Mouse (Mus musculus): ENCODE measurements around the gene Stab1.

Gene Stab1

GRCm38 (mm10) chr14:31194441-31194840 lies 26.0 kb upstream of the Stab1 start:
- DNase-seq, result no peak

- DNase-seq, result no peak
These were observed 25.4 kb upstream of the Stab1 start for GRCm38 (mm10) chr14:31193791-31194190.

DNA sequence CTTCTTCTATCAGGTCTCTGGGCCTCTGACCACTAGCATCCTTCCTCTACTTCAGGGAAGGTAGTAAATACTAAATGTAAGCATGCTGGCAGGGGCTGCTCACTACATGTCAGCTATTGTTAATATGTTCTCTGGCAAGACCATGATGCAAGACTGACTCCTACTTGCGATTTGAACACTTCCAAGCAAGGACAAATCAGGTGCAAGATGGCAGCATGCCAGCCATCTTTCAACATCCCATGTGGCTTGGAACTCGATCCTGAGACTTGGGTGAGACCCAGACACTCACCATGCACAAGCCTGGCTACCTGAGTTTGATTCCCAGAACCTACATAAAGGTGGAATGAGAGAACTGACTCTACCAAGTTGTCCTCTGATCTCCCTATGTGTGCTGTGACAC lies 23.5 kb upstream of the Stab1 start:
- no peak for DNase-seq

GRCm38 (mm10) chr14:31189348-31189747 lies 20.9 kb upstream of the Stab1 start:
- DNase-seq, result no peak

GRCm38 (mm10) chr14:31188771-31189181 lies 20.3 kb upstream of the Stab1 start:
- DNase-seq, result no peak

- no peak for DNase-seq
These were observed 18.2 kb upstream of the Stab1 start for GRCm38 (mm10) chr14:31186656-31187055.

GRCm38 (mm10) chr14:31184195-31184594 lies 15.8 kb upstream of the Stab1 start:
- DNase-seq, result no peak

DNA sequence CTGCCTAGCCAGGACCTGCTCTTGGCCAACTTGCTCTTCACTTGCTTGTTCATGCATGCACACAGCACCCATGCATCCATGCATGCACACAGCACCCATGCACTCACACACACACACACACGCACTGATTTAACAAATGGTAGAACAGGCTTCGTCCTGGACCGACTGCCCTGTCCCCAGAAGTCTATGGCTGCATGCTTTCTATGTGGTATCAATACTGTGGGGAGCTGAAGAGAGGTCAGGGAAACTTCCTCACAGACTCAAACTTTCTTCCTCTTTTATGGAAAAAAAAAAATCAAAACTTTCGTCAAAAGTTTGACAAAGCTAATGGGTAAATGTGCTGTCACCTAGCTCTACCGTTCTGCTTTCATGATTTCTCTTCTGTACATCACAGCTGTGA lies 15.1 kb upstream of the Stab1 start:
- DNase-seq, result no peak

GRCm38 (mm10) chr14:31182786-31183290 lies 14.4 kb upstream of the Stab1 start:
- no peak for DNase-seq

DNA sequence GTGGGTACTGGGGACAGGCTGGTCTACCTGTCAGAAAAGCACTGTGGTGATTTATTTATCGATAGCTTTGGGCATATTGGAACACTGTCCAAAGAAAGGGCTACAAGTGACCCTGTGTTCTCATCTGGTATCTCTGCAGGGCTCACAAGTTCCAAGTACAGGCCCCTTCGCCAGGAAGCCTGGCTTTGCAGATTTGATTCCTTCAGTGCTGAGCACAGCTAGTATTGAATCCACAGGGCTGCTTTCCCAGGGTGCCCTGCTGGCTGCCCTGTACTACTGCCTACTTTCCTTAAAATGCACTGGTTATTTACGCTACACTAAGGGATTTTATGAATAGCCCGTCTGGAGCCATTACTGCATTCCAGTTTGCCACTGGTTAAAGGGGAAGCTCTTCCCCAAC lies 13.1 kb upstream of the Stab1 start:
- DNase-seq, result no peak

GRCm38 (mm10) chr14:31179677-31180365 lies 11.4 kb upstream of the Stab1 start:
- no peak for DNase-seq

DNA sequence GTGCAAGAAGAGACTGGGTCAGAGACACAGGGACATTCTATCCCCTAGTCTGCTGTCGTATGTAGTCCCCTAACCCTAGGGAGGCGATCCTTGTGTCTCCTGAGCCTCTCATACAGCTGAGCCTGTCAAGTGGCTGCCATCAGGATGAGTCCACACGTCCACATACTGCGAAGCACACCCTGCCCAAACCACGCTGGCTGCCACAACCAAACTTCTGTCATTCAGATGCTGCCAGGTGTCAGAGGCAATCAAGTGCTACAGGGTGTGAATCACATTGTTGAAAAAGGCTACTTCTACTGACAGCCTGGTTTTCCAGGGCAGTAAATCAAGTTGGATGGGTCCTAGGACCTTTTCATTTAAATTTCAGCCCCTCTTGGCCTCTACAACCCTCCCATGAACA lies 9.3 kb upstream of the Stab1 start:
- DNase-seq, result no peak

GRCm38 (mm10) chr14:31177287-31177686 lies 8.8 kb upstream of the Stab1 start:
- no peak for DNase-seq

DNA sequence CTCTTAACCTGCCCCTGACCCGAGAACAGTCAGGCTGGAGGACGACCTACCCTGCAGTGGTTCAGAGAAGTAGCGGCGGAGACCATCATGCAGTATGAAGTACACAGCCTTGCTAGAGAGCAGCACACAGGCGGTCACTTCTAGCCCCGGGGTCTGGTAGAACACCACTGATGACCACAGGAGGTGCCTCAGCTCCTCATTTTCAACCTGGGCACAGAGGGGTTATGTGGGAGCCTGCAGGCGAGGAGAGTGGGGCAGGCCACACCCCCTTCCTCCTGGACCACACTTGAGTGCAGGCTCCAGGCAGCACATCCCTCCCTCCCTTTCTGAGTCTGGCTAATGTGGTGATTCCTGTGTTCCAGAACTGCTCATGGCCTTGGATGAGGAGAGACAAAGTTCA lies 5.1 kb upstream of the Stab1 start:
- DNase-seq, result no peak

DNA sequence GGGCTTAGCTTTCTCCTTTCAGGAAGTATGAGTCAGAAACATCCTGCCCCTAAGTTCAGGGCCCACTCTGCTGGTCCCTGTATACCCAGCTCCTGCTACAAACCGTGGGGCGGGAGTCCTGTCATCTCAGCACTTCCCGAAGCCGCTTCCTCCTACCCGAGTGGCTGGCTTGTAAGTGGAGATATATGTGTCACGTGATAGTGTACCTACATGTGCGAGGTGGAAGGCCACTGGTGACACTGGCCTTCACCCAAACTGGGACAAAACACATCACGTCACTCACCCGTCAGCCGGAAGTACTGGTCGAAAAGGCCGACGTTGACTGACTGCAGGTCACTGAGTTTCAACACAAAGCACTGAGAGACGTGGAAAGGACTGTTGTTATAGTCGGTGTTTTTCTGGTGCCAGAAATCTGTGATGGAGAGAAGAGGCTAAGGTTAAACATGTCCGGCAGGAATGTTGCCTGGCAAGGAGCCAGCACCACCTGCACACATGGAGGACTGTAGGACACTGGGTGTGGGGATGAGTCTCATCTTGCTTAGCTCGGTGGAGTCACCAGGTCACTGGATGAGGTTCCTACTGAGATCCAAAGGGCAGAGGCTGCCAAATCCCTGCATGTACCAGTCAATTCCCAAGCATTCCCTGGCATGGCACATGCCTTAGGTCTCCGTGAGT lies 4.5 kb upstream of the Stab1 start:
- no peak for DNase-seq

GRCm38 (mm10) chr14:31171821-31172220 lies 3.4 kb upstream of the Stab1 start:
- no peak for DNase-seq

GRCm38 (mm10) chr14:31171386-31171785 lies 2.9 kb upstream of the Stab1 start:
- DNase-seq, result no peak

DNA sequence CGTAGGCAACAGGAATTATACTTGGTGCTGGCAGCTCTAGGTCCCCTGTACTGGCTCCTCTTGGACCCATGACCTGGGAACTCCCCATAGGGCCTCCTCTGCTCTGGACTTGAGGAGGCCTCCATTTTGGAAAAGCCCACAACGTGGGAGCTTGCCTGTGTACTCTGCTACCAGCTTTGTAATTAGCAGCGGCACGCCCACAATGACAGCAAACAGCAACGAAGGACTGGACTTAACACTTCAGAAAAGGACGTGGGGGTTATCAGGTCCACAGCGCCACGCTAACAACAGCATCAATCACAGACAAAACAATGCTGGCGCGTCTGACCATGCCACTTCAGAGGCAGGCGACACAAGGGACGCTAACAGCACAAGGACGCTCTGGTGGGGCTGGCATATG lies 2.5 kb upstream of the Stab1 start:
- DNase-seq, result no peak

DNA sequence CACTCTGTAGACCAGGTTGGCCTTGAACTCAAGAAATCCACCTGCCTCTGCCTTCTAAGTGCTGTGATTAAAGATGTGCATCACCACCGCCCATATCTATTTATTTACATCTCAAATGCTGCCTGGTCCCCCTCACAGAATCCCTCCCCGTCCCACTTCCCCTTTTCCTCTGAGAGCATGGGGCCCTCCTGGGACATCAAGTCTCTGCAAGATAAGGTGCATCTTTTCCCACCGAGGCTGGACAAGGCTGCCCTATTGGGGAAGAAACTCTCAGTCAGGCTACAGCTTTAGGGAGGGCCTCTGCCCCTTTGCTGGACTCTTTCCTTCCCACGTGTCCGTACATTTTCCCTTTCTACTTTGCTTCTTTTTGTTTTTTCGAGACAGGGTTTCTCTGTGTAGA lies 1.1 kb upstream of the Stab1 start:
- no peak for DNase-seq

DNA sequence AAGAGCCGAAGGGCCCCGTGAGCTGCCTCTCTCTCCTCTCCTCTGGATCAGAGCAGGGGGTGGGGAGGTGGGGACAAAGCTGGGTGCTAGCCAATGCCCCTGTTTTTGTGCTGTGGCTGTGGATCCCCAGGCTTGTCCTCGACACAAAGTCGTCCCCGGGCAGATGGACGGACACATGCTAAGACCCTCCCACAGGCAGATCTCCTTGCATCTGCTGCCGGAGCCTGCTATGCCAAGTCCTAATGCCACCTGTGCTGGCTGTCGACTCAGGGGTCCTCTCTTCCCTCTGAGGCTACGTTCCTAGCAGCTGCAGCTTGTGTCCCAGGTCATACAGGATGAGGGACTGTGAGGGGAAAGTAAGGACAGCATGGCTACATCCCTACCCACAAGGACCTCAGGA lies 1.6 kb downstream of the Stab1 start:
- no peak for DNase-seq

DNA sequence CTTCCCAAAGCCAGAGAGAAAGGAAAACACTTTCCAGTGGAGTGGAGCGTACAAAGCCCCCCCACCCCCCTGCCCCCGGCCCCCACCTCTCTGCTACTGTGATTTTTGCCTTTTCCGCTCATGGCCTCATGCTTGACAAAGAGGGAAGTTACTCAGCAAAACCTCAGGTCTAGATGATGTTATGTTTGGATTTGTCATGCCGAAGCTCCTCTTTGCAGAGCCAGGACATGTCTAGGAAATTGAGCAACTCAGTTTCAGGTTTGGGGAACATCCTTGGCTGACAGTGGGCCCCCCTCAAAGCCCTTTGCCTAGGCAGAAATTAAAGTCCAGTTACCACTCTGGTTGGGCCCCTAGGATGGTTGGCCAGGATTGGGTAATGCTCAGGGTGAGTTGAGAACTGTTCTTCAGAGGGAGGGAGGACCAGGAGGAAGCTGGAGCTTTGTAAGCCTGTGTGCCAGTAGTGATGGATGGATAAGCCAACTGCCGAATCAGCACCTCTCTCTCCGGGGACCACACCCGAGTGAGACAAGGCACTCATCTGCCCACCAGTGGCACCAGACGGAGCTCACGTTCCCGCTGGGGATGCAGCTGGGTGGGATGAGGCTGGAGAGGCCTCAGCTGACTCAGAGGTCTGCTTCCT lies 2.3 kb downstream of the Stab1 start:
- no peak for DNase-seq

DNA sequence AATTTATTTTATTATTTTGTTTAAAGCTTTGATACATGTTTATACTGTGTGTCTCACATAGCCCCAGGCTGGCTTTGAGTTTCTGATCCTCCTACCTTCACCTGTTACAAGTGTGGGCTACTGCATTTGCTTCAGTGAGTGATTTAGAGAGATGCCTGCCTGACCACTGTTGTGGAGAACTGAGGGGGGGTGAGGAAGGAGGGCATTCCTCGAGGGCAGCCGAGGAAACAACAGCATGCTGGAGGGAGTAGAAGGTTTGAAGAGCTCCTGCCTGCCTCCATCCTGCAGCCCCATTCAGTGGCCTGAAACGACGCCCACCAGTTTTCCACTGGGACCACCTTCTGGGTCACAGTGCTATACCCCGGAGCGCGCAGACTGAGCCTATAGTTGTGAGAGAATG lies 3.0 kb downstream of the Stab1 start:
- DNase-seq, result no peak

GRCm38 (mm10) chr14:31165010-31165409 lies 3.4 kb downstream of the Stab1 start:
- DNase-seq, result no peak

- DNase-seq, result no peak
These were observed 4.4 kb downstream of the Stab1 start for GRCm38 (mm10) chr14:31164067-31164466.

All from thymus, adult 18-20 months (tissue).